Mouse (Mus musculus) testis, adult 2 months (tissue): ENCODE measurements around the gene Zfp870. TPM values are rescaled to one million over a fixed set of nuclear protein-coding genes. Genes with fewer than 3 reads are reported as not detected.
"Not testable (repeated sequence)": the region's sequence is repeated elsewhere in the genome, so short reads cannot be mapped to it uniquely, and the experiment has no call there.

ENCODE experiments used
- H3K27ac ChIP-seq: fragments of 200-500 bp; 2 replicates; pipeline ENCODE4 v1.5.1; 2012; ENCODE audit warnings: low read depth, low read length; ENCODE audit not compliant: control insufficient read depth, insufficient read depth
- H3K27me3 ChIP-seq: fragments of 200-500 bp; 2 replicates; pipeline ENCODE4 v1.6.1; 2012; ENCODE audit warnings: mild to moderate bottlenecking, low read length, moderate library complexity; ENCODE audit not compliant: control insufficient read depth, insufficient read depth
- H3K36me3 ChIP-seq: fragments of 200-500 bp; 2 replicates; pipeline ENCODE4 v1.6.1; 2012; ENCODE audit warnings: mild to moderate bottlenecking, low read length; ENCODE audit not compliant: control insufficient read depth, insufficient read depth
- H3K4me1 ChIP-seq: fragments of 200-500 bp; 2 replicates; pipeline ENCODE4 v1.6.1; 2012; ENCODE audit warnings: low read length; ENCODE audit not compliant: control insufficient read depth, insufficient read depth
- H3K4me3 ChIP-seq: fragments of 200-500 bp; 2 replicates; pipeline ENCODE4 v1.5.1; 2012; ENCODE audit warnings: low read depth, mild to moderate bottlenecking, low read length, moderate library complexity, mixed read lengths; ENCODE audit not compliant: control insufficient read depth
- CTCF ChIP-seq: fragments of 200-500 bp; IDR thresholded peaks from 2 replicates; pipeline ENCODE4 v1.5.1; 2012; ENCODE audit warnings: low read depth, mild to moderate bottlenecking, inconsistent platforms, low read length, moderate library complexity; ENCODE audit not compliant: control insufficient read depth, insufficient read depth, insufficient replicate concordance
- POLR2A ChIP-seq: fragments of 200-500 bp; IDR thresholded peaks from 2 replicates; pipeline ENCODE4 v1.6.1; 2012; ENCODE audit warnings: low read depth, mild to moderate bottlenecking, inconsistent platforms, low read length, moderate library complexity; ENCODE audit not compliant: control insufficient read depth
- polyA plus RNA-seq: library from polyadenylated mRNA; depleted of rRNA; stranded (reverse); fragments of >200 nt; gene quantifications from 2 replicates; pipeline ENCODE4 v1.2.3, GENCODE M21; 2012

Gene Zfp870
- polyA plus RNA-seq, 1 experiment: 0.30 TPM

DNA sequence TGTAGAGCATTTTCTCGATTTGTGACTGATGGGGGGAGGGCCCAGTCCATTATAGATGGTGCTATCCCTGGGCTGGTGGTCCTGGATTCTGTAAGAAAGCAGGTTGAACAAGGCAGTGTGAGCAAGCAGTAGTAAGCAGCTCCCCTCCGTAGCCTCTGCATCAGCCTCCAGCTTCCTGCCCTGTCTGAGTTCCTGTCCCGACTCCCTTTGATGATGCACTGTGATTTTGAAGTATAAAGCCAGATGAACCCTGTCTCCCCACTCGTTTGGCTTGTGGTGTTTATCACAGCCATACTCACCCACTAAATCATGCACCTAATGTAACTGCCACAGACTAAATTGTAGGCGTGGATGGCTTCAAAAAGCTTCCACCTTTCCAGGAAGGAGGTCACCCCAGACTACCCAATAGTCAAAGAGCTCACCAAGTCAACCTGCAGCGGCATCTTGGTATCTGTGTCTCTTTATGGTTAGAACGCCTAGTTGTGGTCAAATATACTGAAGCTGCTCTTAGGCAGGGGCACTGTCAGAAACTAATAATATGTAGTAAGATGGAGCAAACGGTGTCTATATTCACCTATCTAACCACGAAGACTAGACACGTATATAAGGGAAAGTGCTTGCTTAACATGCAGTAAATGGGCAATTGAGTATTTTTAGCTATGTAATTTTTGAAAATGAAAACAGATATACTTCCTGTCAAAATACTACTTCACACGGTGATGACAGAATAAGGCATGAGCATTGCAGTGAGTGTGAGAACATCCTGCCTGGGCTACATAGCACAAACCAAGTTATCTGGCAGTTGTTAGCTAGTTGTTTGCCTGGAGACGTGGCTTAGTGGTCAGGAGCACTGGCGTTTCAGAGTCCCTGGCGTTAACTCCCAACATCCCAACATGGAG lies 10.9 kb downstream of the Zfp870 start:
- H3K36me3 ChIP-seq: no peaks in the 10 kb centered on the region
- no peak overlapping the region for H3K27ac ChIP-seq
- H3K4me3 ChIP-seq: no peak overlapping the region
- H3K4me1 ChIP-seq: peaks cover 12% of the 10 kb centered on the region
- no peaks in the 10 kb centered on the region for H3K27me3 ChIP-seq
- TF ChIP-seq POLR2A (no peak), CTCF (no peak)

DNA sequence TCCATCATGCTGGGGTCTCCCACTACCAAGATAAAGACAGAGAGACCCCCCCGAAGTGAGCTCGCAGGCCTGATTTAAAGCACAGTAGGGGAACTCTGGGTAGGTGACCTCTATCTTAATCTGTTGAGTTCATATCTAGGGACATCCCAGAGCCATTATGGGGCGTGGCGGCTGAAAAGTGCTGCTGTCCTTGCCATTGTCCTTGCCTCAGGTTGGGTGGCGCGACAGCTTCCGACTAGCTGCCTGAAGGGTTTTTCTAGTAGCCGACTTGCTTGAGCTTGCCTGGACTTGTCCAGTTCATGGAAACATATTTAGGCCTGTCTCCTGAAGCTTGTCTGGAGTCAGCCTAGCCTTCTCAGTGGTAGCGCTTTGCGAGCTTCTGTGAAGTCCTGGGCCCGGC lies 12.7 kb downstream of the Zfp870 start:
- no peak overlapping the region for H3K4me3 ChIP-seq
- no peak overlapping the region for H3K27ac ChIP-seq
- no peak for TF ChIP-seq CTCF
- no peak for TF ChIP-seq POLR2A
- no peaks in the 10 kb centered on the region for H3K36me3 ChIP-seq
- no peaks in the 10 kb centered on the region for H3K27me3 ChIP-seq
- peaks cover 12% of the 10 kb centered on the region for H3K4me1 ChIP-seq

DNA sequence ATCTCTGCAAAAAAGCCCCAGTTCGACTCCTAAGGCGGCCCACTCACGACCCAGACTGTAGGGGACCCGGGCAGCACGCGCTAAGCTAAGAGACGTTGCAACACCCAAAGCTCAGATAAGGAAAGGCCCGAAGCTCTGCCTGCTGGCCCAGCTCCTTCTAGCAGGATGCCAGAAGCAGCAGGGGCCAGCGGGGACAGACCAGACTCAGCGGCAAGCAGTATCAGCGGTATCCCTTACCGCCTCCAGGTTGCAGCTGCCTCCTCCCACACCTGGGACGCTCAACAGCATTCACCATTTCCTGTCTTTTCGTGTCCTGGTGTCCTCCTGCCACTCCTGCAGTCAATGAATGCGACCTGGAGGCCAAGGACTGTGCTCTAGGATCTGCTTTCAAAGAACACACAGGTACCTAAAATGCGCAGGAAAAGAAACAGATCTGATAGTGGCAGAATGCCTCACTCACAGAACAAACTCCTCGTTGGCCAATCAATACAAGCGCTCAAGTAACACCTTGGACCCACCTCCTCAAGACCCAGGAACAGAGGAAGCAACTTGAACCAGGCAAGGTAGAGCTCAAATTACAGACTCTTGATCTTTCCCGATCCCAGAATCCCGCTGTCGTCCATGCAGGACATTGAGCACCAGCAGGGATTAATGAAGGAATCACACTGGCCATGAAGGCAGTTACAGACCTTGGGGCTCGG lies 13.8 kb downstream of the Zfp870 start:
- TF ChIP-seq POLR2A (no peak), CTCF (no peak)
- Histone ChIP-seq H3K27ac (no peak overlapping the region), H3K36me3 (no peaks in the 10 kb centered on the region), H3K4me3 (no peak overlapping the region), H3K4me1 (peaks cover 12% of the 10 kb centered on the region), H3K27me3 (no peaks in the 10 kb centered on the region)

DNA sequence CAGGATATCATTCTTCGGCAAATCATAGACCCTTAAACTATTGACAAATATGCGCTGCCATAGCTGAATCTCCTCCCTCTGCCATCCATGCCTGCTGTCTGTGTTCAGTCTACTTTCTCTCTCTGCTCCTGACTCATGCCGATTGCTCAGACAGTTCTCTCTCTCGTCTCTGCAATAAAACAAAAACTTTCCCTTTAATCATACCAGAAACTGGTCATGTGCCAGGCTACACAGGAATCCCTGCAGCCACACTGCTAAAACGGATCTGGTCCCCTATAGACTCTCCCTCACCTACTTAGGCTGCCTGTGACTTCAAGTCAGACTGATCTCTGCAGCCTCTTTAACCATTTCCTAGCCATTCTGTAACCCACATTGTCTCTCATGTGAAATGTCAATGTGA lies 18.7 kb downstream of the Zfp870 start:
- Histone ChIP-seq H3K27me3 (no peaks in the 10 kb centered on the region), H3K4me1 (peaks cover 11% of the 10 kb centered on the region), H3K4me3 (no peak overlapping the region), H3K27ac (no peak overlapping the region), H3K36me3 (no peaks in the 10 kb centered on the region)
- no peak for TF ChIP-seq POLR2A
- no peak for TF ChIP-seq CTCF

DNA sequence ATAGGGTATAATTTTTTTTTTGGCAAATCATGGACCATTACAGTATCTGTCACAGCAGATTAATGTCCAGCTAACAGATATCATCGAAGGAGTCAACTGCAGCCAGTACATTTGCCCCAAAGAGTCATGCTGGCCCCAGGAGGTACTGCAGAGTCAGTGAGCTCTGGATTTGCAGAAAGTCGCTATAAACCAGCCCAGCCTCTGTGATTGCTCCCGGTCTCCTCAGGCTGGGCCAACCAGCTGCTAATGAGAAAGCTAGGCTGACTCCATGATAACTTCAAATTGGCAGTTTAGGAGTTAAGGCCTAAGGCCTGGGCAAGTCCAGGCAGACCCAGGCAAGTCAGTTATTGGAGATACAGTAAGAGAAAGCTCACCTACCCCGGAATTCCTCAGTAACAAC lies 19.4 kb downstream of the Zfp870 start:
- no peak overlapping the region for H3K27ac ChIP-seq
- H3K4me3 ChIP-seq: no peak overlapping the region
- TF ChIP-seq CTCF (no peak), POLR2A (no peak)

DNA sequence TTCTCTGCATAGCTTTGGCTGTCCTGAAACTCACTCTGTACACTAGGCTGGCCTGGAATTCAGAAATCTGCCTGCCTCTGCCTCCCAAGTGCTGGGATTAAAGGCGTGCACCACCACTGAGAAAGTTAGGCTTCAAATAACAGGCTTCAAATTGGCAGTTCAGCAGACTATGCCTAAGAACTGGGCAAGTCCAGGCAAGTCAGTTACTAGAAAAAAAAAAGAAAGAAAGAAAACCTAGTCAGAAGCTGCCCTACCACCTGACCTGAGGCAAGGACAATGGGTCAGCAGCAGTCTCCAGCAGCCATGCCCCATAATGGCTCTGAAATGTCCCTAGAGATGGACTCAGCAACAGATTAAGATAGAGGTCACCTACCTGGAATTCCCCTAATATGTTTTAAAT lies 20.0 kb downstream of the Zfp870 start:
- Histone ChIP-seq H3K36me3 (no peaks in the 10 kb centered on the region), H3K4me1 (no peaks in the 10 kb centered on the region), H3K27ac (no peak overlapping the region), H3K27me3 (no peaks in the 10 kb centered on the region), H3K4me3 (no peak overlapping the region)
- TF ChIP-seq POLR2A: no peak

More for the DNA sequence above, 19.4 kb downstream of the Zfp870 start:
- peaks cover 5% of the 10 kb centered on the region for H3K4me1 ChIP-seq
- no peaks in the 10 kb centered on the region for H3K27me3 ChIP-seq
- no peaks in the 10 kb centered on the region for H3K36me3 ChIP-seq

DNA sequence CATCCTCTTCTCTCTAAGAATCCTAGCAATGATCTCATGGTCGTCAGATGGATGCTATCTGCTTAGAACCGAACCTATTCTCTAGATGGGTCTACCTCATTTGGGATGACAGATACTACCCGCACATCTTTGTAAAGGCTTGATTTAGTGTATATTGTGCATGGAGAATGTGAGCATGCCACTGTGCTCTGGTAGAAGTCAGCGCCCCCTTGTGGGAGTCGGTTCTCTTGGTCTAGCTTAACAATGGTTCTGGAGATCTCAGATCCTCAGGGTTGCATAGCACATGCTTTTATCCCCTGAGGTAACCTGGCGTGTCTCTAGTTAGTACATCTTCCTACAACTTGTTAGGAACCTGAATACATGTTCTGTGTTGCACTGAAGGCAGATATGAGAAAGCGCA lies 24.2 kb downstream of the Zfp870 start:
- not testable (repeated sequence) for H3K4me3 ChIP-seq, H3K27ac ChIP-seq, H3K4me1 ChIP-seq, H3K27me3 ChIP-seq, H3K36me3 ChIP-seq

DNA sequence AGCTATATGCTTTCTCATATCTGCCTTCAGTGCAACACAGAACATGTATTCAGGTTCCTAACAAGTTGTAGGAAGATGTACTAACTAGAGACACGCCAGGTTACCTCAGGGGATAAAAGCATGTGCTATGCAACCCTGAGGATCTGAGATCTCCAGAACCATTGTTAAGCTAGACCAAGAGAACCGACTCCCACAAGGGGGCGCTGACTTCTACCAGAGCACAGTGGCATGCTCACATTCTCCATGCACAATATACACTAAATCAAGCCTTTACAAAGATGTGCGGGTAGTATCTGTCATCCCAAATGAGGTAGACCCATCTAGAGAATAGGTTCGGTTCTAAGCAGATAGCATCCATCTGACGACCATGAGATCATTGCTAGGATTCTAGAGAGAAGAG lies 34.7 kb downstream of the Zfp870 start:
- not testable (repeated sequence) for H3K4me1 ChIP-seq, H3K4me3 ChIP-seq, H3K27ac ChIP-seq, H3K27me3 ChIP-seq, H3K36me3 ChIP-seq
